Mouse (Mus musculus) hindbrain, embryonic 12.5 days (tissue): ENCODE measurements around the gene Hoxd9. TPM values are rescaled to one million over a fixed set of nuclear protein-coding genes. Genes with fewer than 3 reads are reported as not detected.

ENCODE experiments used
- ATAC-seq: fragments of 200-750 bp; cut with Nextera tagmentation; 2 replicates; pipeline ENCODE4 v1.8.0; 2017; ENCODE audit warnings: moderate TSS enrichment; ENCODE audit not compliant: low FRiP score
- H3K27ac ChIP-seq: fragments of 300-500 bp; sonication (generic); 2 replicates; pipeline ENCODE4 v1.5.1; 2016; ENCODE audit warnings: mild to moderate bottlenecking
- H3K27me3 ChIP-seq: fragments of 300-500 bp; sonication (generic); 2 replicates; pipeline ENCODE4 v1.6.1; 2016; ENCODE audit warnings: mild to moderate bottlenecking
- H3K36me3 ChIP-seq: fragments of 300-500 bp; sonication (generic); 2 replicates; pipeline ENCODE4 v1.6.1; 2016; ENCODE audit warnings: mild to moderate bottlenecking
- H3K4me1 ChIP-seq: fragments of 300-500 bp; sonication (generic); 2 replicates; pipeline ENCODE4 v1.6.1; 2016
- H3K4me2 ChIP-seq: fragments of 300-500 bp; sonication (generic); replicated peaks from 2 replicates; pipeline ENCODE4 v1.6.1; 2016; ENCODE audit warnings: mild to moderate bottlenecking
- H3K4me3 ChIP-seq: fragments of 300-500 bp; sonication (generic); 2 replicates; pipeline ENCODE4 v1.5.1; 2016; ENCODE audit warnings: mild to moderate bottlenecking
- H3K9ac ChIP-seq: fragments of 300-500 bp; sonication (generic); 2 replicates; pipeline ENCODE4 v1.6.1; 2016; ENCODE audit warnings: mild to moderate bottlenecking, moderate library complexity
- H3K9me3 ChIP-seq: fragments of 300-500 bp; sonication (generic); replicated peaks from 2 replicates; pipeline ENCODE4 v1.6.1; 2016; ENCODE audit warnings: mild to moderate bottlenecking
- WGBS: fragments of 180-500 bp; shearing (Covaris S2); methylation state at CpG from one replicate; pipeline ENCODE4 v1.1.7; 2016; 5-methylcytosine and 5-hydroxymethylcytosine counted together
- microRNA counts: library from miRNA; unstranded; fragments of <30 nt; microRNA quantifications from one replicate; lab custom pipeline; 2017
- microRNA-seq: library from miRNA; unstranded; fragments of <30 nt; microRNA quantifications from one replicate; pipeline ENCODE4, GENCODE M21; 2017
- polyA plus RNA-seq: library from polyadenylated mRNA; unstranded; fragments of >200 nt; fragmentation: Nextera tagmentation; extraction: Ambion mirVana; gene quantifications from 2 replicates; pipeline ENCODE4 v1.2.1, GENCODE M21; 2016

The Hoxd9 gene
- polyA plus RNA-seq, 1 experiment from 2014 or later = not detected

DNA sequence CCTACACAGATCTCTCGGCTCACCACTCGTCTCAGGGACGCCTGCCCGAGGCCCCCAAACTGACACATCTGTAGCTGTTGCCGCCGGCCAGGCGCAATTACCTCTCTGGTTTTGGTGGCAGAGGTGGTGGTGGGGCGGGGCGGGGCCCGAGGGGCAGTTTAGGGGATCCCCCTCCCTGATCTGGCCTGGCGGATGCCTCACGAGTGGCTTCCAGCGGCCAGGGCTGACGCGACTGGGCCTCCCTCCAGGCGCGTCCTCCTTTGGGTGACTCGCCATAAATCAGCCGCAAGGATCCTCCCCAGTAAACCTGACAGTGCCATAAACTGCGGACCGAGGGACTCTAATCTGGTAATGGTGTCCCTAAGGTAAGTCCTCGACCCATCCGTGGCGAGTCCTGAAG lies 49.5 kb downstream of the Hoxd9 start:
- peak overlapping the region; percentile 58 for H3K4me2 ChIP-seq
- H3K4me3 ChIP-seq = peak overlapping the region; percentile 45
- WGBS = under 1% methylated on average over 24 of the region's 24 CpGs
- no peak for ATAC-seq
- no peaks in the 10 kb centered on the region for H3K9me3 ChIP-seq
- peaks cover 88% of the 10 kb centered on the region for H3K27me3 ChIP-seq
- peak overlapping the region; percentile 91 for H3K27ac ChIP-seq
- peak overlapping the region; percentile 80 for H3K9ac ChIP-seq
- no peaks in the 10 kb centered on the region; the same call in 1 of the 2 replicates for H3K36me3 ChIP-seq
- H3K4me1 ChIP-seq = peaks cover 28% of the 10 kb centered on the region

GRCm38 (mm10) chr2:74747661-74748141 lies 50.2 kb downstream of the Hoxd9 start:
- H3K27me3 ChIP-seq = peaks cover 88% of the 10 kb centered on the region
- no peaks in the 10 kb centered on the region; the same call in 1 of the 2 replicates for H3K36me3 ChIP-seq
- peak overlapping the region; percentile 58 for H3K4me2 ChIP-seq
- no peaks in the 10 kb centered on the region for H3K9me3 ChIP-seq
- peak overlapping the region; percentile 45 for H3K4me3 ChIP-seq
- 3% methylated on average over 11 of the region's 11 CpGs for WGBS
- peaks cover 32% of the 10 kb centered on the region for H3K4me1 ChIP-seq
- no peak for ATAC-seq
- H3K9ac ChIP-seq = peak overlapping the region; percentile 80
- peak overlapping the region; percentile 91 for H3K27ac ChIP-seq

- Histone ChIP-seq H3K9ac (peak overlapping the region; percentile 80), H3K9me3 (no peaks in the 10 kb centered on the region), H3K27ac (peak overlapping the region; percentile 91), H3K36me3 (no peaks in the 10 kb centered on the region; the same call in 1 of the 2 replicates), H3K4me3 (peak overlapping the region; percentile 45), H3K27me3 (peaks cover 89% of the 10 kb centered on the region), H3K4me1 (peaks cover 40% of the 10 kb centered on the region), H3K4me2 (peak overlapping the region; percentile 58)
- WGBS = 3% methylated on average over 9 of the region's 9 CpGs
- ATAC-seq = no peak
Observed at GRCm38 (mm10) chr2:74748436-74748995, 51.0 kb downstream of the Hoxd9 start.

GRCm38 (mm10) chr2:74749337-74750121 lies 52.0 kb downstream of the Hoxd9 start:
- peak; percentile 86 for ATAC-seq
- Histone ChIP-seq H3K9me3 (no peaks in the 10 kb centered on the region), H3K4me2 (peak overlapping the region; percentile 58), H3K4me3 (peak overlapping the region; percentile 45), H3K36me3 (no peaks in the 10 kb centered on the region; the same call in 1 of the 2 replicates), H3K27me3 (peaks cover 89% of the 10 kb centered on the region), H3K9ac (peak overlapping the region; percentile 80), H3K27ac (peak overlapping the region; percentile 91), H3K4me1 (peaks cover 36% of the 10 kb centered on the region)
- under 1% methylated on average over 46 of the region's 47 CpGs for WGBS

MicroRNA genes within 50 kb of the gene (microRNA counts, 519-probe panel; counts per million panel counts)
- microRNA mmu-miR-10b (lab: Ali Mortazavi, UCI) = 4,735 counts per million, percentile 88 among the panel's probes with 10 or more counts

Small RNAs within 50 kb of the gene (microRNA-seq; reads per million reads assigned to microRNA genes)
- gene Gm44463 (not detected), gene Mir10b (15,548 reads per million, percentile 97 among the genes with 10 or more reads in this experiment)

Other genes with a start within 250 kb of the Hoxd9 start
- gene Lnpk, start 118.3 kb upstream of the Hoxd9 start, polyA plus RNA-seq = 57.8 and 61.1 TPM in 2 replicates
- gene Evx2, start 38.2 kb upstream of the Hoxd9 start, polyA plus RNA-seq = 2.7 and 3.2 TPM in 2 replicates
- not detected in 2 replicates for gene Hoxd13, start 29.4 kb upstream of the Hoxd9 start, polyA plus RNA-seq
- not detected in 2 replicates for gene Hoxd12, start 22.7 kb upstream of the Hoxd9 start, polyA plus RNA-seq
- not detected in 2 replicates for gene Hoxd11, start 18.2 kb upstream of the Hoxd9 start, polyA plus RNA-seq
- gene Hoxd10, start 5.8 kb upstream of the Hoxd9 start, polyA plus RNA-seq = not detected in 2 replicates
- 0.14 and 0.46 TPM in 2 replicates for gene Hoxd8, start 6.9 kb downstream of the Hoxd9 start, polyA plus RNA-seq
- 69.6 and 83.5 TPM in 2 replicates for gene Hoxd3, start 14.2 kb downstream of the Hoxd9 start, polyA plus RNA-seq
- 3.6 and 4.6 TPM in 2 replicates for gene Hoxd4, start 14.2 kb downstream of the Hoxd9 start, polyA plus RNA-seq
- gene Gm28230, start 29.0 kb downstream of the Hoxd9 start, polyA plus RNA-seq = 0.66 and 1.1 TPM in 2 replicates
- gene Hoxd1, start 65.3 kb downstream of the Hoxd9 start, polyA plus RNA-seq = 2.5 and 3.3 TPM in 2 replicates
- 131 TPM in 2 replicates for gene Mtx2, start 128.1 kb downstream of the Hoxd9 start, polyA plus RNA-seq